Mouse (Mus musculus) hindbrain, embryonic 15.5 days (tissue): ENCODE data around the gene Lrrc9. TPM values are rescaled to one million over a fixed set of nuclear protein-coding genes. Genes with fewer than 3 reads are reported as not detected.

Experiments
- ATAC-seq: fragments of 200-750 bp; cut with Nextera tagmentation; 2 replicates; pipeline ENCODE4 v1.8.0; 2017; ENCODE audit warnings: low read depth, moderate number of reproducible peaks, moderate TSS enrichment; ENCODE audit not compliant: low FRiP score
- H3K27ac ChIP-seq: fragments of 300-500 bp; sonication (generic); replicated peaks from 2 replicates; pipeline ENCODE4 v1.5.1; 2015; ENCODE audit warnings: mild to moderate bottlenecking, inconsistent platforms
- H3K27me3 ChIP-seq: fragments of 300-500 bp; sonication (generic); 2 replicates; pipeline ENCODE4 v1.6.1; 2015; ENCODE audit warnings: control low read depth, inconsistent platforms
- H3K36me3 ChIP-seq: fragments of 300-500 bp; sonication (generic); 2 replicates; pipeline ENCODE4 v1.6.1; 2015; ENCODE audit warnings: control low read depth, inconsistent platforms
- H3K4me1 ChIP-seq: fragments of 300-500 bp; sonication (generic); replicated peaks from 2 replicates; pipeline ENCODE4 v1.6.1; 2015; ENCODE audit warnings: control low read depth, inconsistent platforms
- H3K4me2 ChIP-seq: fragments of 300-500 bp; sonication (generic); 2 replicates; pipeline ENCODE4 v1.6.1; 2015; ENCODE audit warnings: moderate library complexity, mild to moderate bottlenecking, inconsistent platforms
- H3K4me3 ChIP-seq: fragments of 300-500 bp; sonication (generic); 2 replicates; pipeline ENCODE4 v1.5.1; 2015; ENCODE audit warnings: mild to moderate bottlenecking, inconsistent platforms
- H3K9ac ChIP-seq: fragments of 300-500 bp; sonication (generic); 2 replicates; pipeline ENCODE4 v1.6.1; 2015; ENCODE audit warnings: inconsistent platforms
- H3K9me3 ChIP-seq: fragments of 300-500 bp; sonication (generic); 2 replicates; pipeline ENCODE4 v1.6.1; 2016; ENCODE audit warnings: control low read depth, inconsistent platforms
- WGBS: fragments of 180-500 bp; shearing (Covaris S2); methylation state at CpG from one replicate; pipeline ENCODE4 v1.1.7; 2015; 5-methylcytosine and 5-hydroxymethylcytosine counted together
- microRNA-seq: library from miRNA; unstranded; fragments of <30 nt; microRNA quantifications from one replicate; pipeline ENCODE4, GENCODE M21; 2016
- polyA plus RNA-seq: library from polyadenylated mRNA; unstranded; fragments of >200 nt; fragmentation: Nextera tagmentation; extraction: Ambion mirVana; gene quantifications from 2 replicates; pipeline ENCODE4 v1.2.1, GENCODE M21; 2015

Gene Lrrc9
- polyA plus RNA-seq, 1 experiment from 2014 or later: 3.2 TPM

GRCm38 (mm10) chr12:72532303-72532702 lies 90.6 kb downstream of the Lrrc9 start:
- Histone ChIP-seq H3K27me3 (no peaks in the 10 kb centered on the region), H3K27ac (no peak overlapping the region), H3K36me3 (no peaks in the 10 kb centered on the region), H3K4me3 (no peak overlapping the region), H3K4me2 (no peak overlapping the region), H3K4me1 (peaks cover 8% of the 10 kb centered on the region), H3K9me3 (no peaks in the 10 kb centered on the region), H3K9ac (no peak overlapping the region)
- no peak for ATAC-seq
- WGBS: 83% methylated on average over 7 of the region's 7 CpGs

- Histone ChIP-seq H3K4me2 (no peak overlapping the region), H3K36me3 (no peaks in the 10 kb centered on the region), H3K27ac (no peak overlapping the region), H3K4me1 (peaks cover 13% of the 10 kb centered on the region), H3K4me3 (no peak overlapping the region), H3K9me3 (no peaks in the 10 kb centered on the region), H3K27me3 (no peaks in the 10 kb centered on the region), H3K9ac (no peak overlapping the region)
- no peak for ATAC-seq
- 93% methylated on average over 6 of the region's 6 CpGs for WGBS
These were observed 92.3 kb downstream of the Lrrc9 start for GRCm38 (mm10) chr12:72533986-72534385.

- Histone ChIP-seq H3K36me3 (no peaks in the 10 kb centered on the region), H3K27ac (peak overlapping the region; percentile 69), H3K4me3 (peak overlapping the region; percentile 57), H3K4me2 (peak overlapping the region; percentile 74), H3K9me3 (no peaks in the 10 kb centered on the region), H3K9ac (peak overlapping the region; percentile 53), H3K4me1 (peaks cover 13% of the 10 kb centered on the region), H3K27me3 (no peaks in the 10 kb centered on the region)
- 42% methylated on average over 3 of the region's 3 CpGs for WGBS
- ATAC-seq: no peak
These were observed 93.9 kb downstream of the Lrrc9 start for GRCm38 (mm10) chr12:72535599-72535998.

GRCm38 (mm10) chr12:72536021-72536597 lies 94.4 kb downstream of the Lrrc9 start, which contains the start of gene Pcnx4:
Pcnx4 (plus strand) TSS chr12:72536383.
- Histone ChIP-seq H3K36me3 (no peaks in the 10 kb centered on the region), H3K9ac (peak within 1 kb of the TSS; percentile 53), H3K4me3 (peak within 1 kb of the TSS; percentile 57), H3K4me2 (peak within 1 kb of the TSS; percentile 74), H3K27me3 (no peaks in the 10 kb centered on the region), H3K27ac (peak within 1 kb of the TSS; percentile 69), H3K9me3 (no peaks in the 10 kb centered on the region), H3K4me1 (peaks cover 13% of the 10 kb centered on the region)
- 1% methylated on average over 45 of the region's 45 CpGs for WGBS
- ATAC-seq: peak; percentile 99

DNA sequence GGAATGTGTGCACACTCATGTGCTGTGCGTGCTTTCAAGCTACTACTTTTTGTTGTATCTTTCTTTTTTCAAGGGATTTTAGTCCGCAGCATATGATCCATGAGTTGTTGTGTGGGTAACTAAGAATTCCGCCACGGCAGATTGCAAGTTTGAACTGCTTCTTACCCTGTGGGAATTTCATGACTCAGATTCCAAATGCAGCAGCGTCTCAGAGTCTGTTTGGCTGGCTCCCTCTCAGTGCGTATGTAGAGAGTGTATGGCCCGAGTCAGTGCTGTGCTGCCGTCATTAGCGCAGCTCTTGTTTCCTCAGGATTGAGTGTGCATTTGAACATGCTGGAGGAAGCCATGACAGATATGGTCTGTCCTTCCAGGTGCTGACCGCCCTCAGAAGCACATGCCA lies 96.9 kb downstream of the Lrrc9 start:
- Histone ChIP-seq H3K27me3 (no peaks in the 10 kb centered on the region), H3K9me3 (no peaks in the 10 kb centered on the region), H3K27ac (no peak overlapping the region), H3K4me2 (no peak overlapping the region), H3K36me3 (peaks cover 4% of the 10 kb centered on the region), H3K9ac (no peak overlapping the region), H3K4me3 (no peak overlapping the region), H3K4me1 (peaks cover 13% of the 10 kb centered on the region)
- ATAC-seq: no peak
- WGBS: 92% methylated on average over 10 of the region's 10 CpGs

DNA sequence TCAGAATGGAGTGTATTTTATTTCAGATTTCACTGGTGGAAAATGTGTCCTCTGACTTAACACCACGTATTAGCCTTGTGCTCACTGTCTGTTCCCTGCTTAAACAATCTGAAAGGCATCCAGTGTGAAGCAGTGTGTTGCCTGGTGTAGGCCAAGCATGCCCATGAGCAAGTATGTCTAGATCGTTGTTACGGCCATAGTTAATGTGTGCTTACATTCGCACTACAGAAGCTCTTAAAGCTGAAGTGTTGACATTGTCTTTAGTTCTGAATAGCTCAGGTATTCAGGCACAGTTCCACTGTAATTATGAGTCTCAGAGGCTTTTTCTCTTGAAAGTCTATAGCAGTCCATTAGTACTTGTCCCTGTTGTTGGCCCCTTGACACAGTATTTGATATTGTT lies 112.7 kb downstream of the Lrrc9 start:
- no peak overlapping the region for H3K4me3 ChIP-seq
- H3K4me2 ChIP-seq: no peak overlapping the region
- 69% methylated on average over 4 of the region's 4 CpGs for WGBS
- no peaks in the 10 kb centered on the region for H3K4me1 ChIP-seq
- H3K9ac ChIP-seq: no peak overlapping the region
- no peak overlapping the region for H3K27ac ChIP-seq
- no peak for ATAC-seq
- peaks cover 12% of the 10 kb centered on the region; the same call in 1 of the 2 replicates for H3K36me3 ChIP-seq
- no peaks in the 10 kb centered on the region for H3K27me3 ChIP-seq
- no peaks in the 10 kb centered on the region for H3K9me3 ChIP-seq

- Histone ChIP-seq H3K27me3 (no peaks in the 10 kb centered on the region), H3K4me2 (no peak overlapping the region), H3K36me3 (no peaks in the 10 kb centered on the region), H3K9me3 (no peaks in the 10 kb centered on the region), H3K4me1 (no peaks in the 10 kb centered on the region), H3K9ac (no peak overlapping the region), H3K27ac (no peak overlapping the region), H3K4me3 (no peak overlapping the region)
- ATAC-seq: no peak
- WGBS: 94% methylated on average over 4 of the region's 4 CpGs
These were observed 122.7 kb downstream of the Lrrc9 start for GRCm38 (mm10) chr12:72564281-72564795.

Small RNA genes within 50 kb of the gene (microRNA-seq; reads per million reads assigned to microRNA genes)
- gene Gm44392: not detected

Other genes with a start within 250 kb of the Lrrc9 start
- 2,935 and 3,200 TPM in 2 replicates for gene Rtn1, start 32.8 kb upstream of the Lrrc9 start, polyA plus RNA-seq
- 24.2 and 24.4 TPM in 2 replicates for gene Pcnx4, start 94.5 kb downstream of the Lrrc9 start, polyA plus RNA-seq
- not detected in 2 replicates for gene Gm4756, start 207.8 kb downstream of the Lrrc9 start, polyA plus RNA-seq
- 15.3 and 22.8 TPM in 2 replicates for gene Dhrs7, start 223.0 kb downstream of the Lrrc9 start, polyA plus RNA-seq